27 mouse cellular contexts compared by ENCODE assay signal in the genomic region with DNA sequence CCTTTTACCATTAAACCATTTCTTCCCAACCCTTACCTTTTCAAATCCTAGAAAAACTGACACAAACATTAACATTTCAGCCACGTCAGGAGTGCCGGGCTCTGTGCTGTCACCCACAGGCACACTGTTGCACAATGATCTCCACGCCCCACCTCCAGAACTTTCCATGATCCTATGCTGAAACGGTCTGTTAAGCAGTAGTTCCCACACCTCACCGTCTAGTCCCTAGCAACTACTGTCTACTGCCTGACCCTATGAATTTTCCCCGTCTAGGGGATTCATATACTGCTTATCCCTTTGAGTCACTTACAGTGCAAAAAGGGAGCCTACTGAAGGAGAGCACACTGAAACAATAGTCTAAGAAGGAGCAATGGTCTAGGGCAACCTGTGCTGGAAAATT. TPM values are rescaled to one million over a fixed set of nuclear protein-coding genes. Genes with fewer than 3 reads are reported as not detected.
DNase-seq lines count a peak whose midpoint lies in the region; ATAC-seq and TF ChIP-seq lines count a peak whose summit lies in the region.
"Had no signal": no experiment of that assay in that cellular context is flagged by ENCODE, and none has a peak within 500 bp of the region (broad histone marks: within the 10 kb centered on the region; RNA-seq: fewer than 3 reads in every experiment).

No protein-coding gene starts in this region.

- no peak for TF ChIP-seq POLR2A in kidney, adult 2 months (IDR thresholded peaks at IDR 0.05; ENCODE audit: low read depth, low read length)

- no peak overlapping the region for H3K4me3 ChIP-seq in kidney, adult 2 months (ENCODE audit: insufficient read depth, low read depth, low read length)
- H3K4me3 ChIP-seq in kidney, embryonic 16.5 days (ENCODE audit: low read length) = no peak overlapping the region
- no peak overlapping the region for H3K4me3 ChIP-seq in lung, postnatal 0 days (ENCODE audit: low read depth, low read length)
- no peak overlapping the region for H3K4me3 ChIP-seq in intestine, embryonic 15.5 days (replicated peaks)
- H3K4me3 ChIP-seq in stomach, embryonic 16.5 days (replicated peaks; ENCODE audit: low read length) = no peak overlapping the region
- H3K4me3 ChIP-seq in forebrain, embryonic 14.5 days (ENCODE audit: low read depth, low read length) = no peak overlapping the region
- H3K4me3 ChIP-seq: embryonic facial prominence, embryonic 12.5 days; forebrain, embryonic 15.5 days; hindbrain, embryonic 15.5 days; layer of hippocampus, adult 2 months; left cerebral cortex, adult 2 months; limb, embryonic 13.5 days had no signal

- H3K4me2 ChIP-seq in kidney, embryonic 16.5 days (replicated peaks; ENCODE audit: low read depth, low read length) = no peak overlapping the region
- no peak overlapping the region for H3K4me2 ChIP-seq in lung, postnatal 0 days (replicated peaks; ENCODE audit: low read depth, low read length)
- H3K4me2 ChIP-seq in intestine, embryonic 15.5 days (replicated peaks) = peak overlapping the region; percentile 49; the same call in 1 of the 2 replicates
- H3K4me2 ChIP-seq in stomach, embryonic 16.5 days (ENCODE audit: low read depth, low read length) = no peak overlapping the region
- H3K4me2 ChIP-seq in forebrain, embryonic 14.5 days (ENCODE audit: low read length) = no peak overlapping the region
- H3K4me2 ChIP-seq: embryonic facial prominence, embryonic 12.5 days; forebrain, embryonic 15.5 days; heart, embryonic 11.5 days; hindbrain, embryonic 15.5 days; limb, embryonic 13.5 days; liver, embryonic 11.5 days had no signal

- TF ChIP-seq CTCF in kidney, adult 2 months (conservative IDR thresholded peaks at IDR 0.05; ENCODE audit: insufficient read depth, insufficient read length, low read depth, low read length) = no peak
- no peak for TF ChIP-seq CTCF in lung, postnatal 0 days (IDR thresholded peaks at IDR 0.05)

- no peak overlapping the region for H3K27ac ChIP-seq in kidney, adult 2 months (ENCODE audit: insufficient read depth, low read depth, low read length)
- H3K27ac ChIP-seq in kidney, embryonic 16.5 days (ENCODE audit: low read length) = no peak overlapping the region
- no peak overlapping the region for H3K27ac ChIP-seq in lung, postnatal 0 days (ENCODE audit: low read length)
- peak overlapping the region; percentile 87 for H3K27ac ChIP-seq in intestine, embryonic 15.5 days
- peak overlapping the region; percentile 78; the same call in 1 of the 2 replicates for H3K27ac ChIP-seq in stomach, embryonic 16.5 days (ENCODE audit: low read length)
- H3K27ac ChIP-seq in forebrain, embryonic 14.5 days (ENCODE audit: low read depth, low read length) = no peak overlapping the region
- H3K27ac ChIP-seq: embryonic facial prominence, embryonic 12.5 days; forebrain, embryonic 15.5 days; hindbrain, embryonic 15.5 days; layer of hippocampus, adult 2 months; left cerebral cortex, adult 2 months; limb, embryonic 13.5 days had no signal

- 58% methylated on average over 6 of the region's 6 CpGs for WGBS in kidney, adult 2 months
- 75% methylated on average over 6 of the region's 6 CpGs for WGBS in kidney, embryonic 16.5 days
- 75% methylated on average over 6 of the region's 6 CpGs for WGBS in lung, postnatal 0 days
- WGBS in intestine, embryonic 15.5 days = 69% methylated on average over 6 of the region's 6 CpGs
- WGBS in stomach, embryonic 16.5 days = 80% methylated on average over 6 of the region's 6 CpGs
- 95% methylated on average over 6 of the region's 6 CpGs for WGBS in forebrain, embryonic 14.5 days

- H3K9ac ChIP-seq in kidney, embryonic 16.5 days (replicated peaks; ENCODE audit: low read length) = no peak overlapping the region
- H3K9ac ChIP-seq in lung, postnatal 0 days (replicated peaks; ENCODE audit: low read depth) = no peak overlapping the region
- H3K9ac ChIP-seq in intestine, embryonic 15.5 days = no peak overlapping the region
- no peak overlapping the region for H3K9ac ChIP-seq in stomach, embryonic 16.5 days (ENCODE audit: low read length)
- no peak overlapping the region for H3K9ac ChIP-seq in forebrain, embryonic 14.5 days (ENCODE audit: low read length)
- H3K9ac ChIP-seq: embryonic facial prominence, embryonic 12.5 days; forebrain, embryonic 15.5 days; hindbrain, embryonic 15.5 days; limb, embryonic 13.5 days had no signal

- no peak for TF ChIP-seq EP300 in lung, postnatal 0 days (IDR thresholded peaks at IDR 0.05)

- H3K27me3 ChIP-seq in kidney, adult 2 months (replicated peaks; ENCODE audit: control insufficient read depth, insufficient read depth, low read length) = no peaks in the 10 kb centered on the region
- H3K27me3 ChIP-seq in kidney, embryonic 16.5 days (ENCODE audit: insufficient read depth, low read length) = no peaks in the 10 kb centered on the region
- H3K27me3 ChIP-seq in lung, postnatal 0 days (replicated peaks; ENCODE audit: insufficient read depth, low read length) = no peaks in the 10 kb centered on the region
- H3K27me3 ChIP-seq in intestine, embryonic 15.5 days (replicated peaks) = no peaks in the 10 kb centered on the region
- no peaks in the 10 kb centered on the region for H3K27me3 ChIP-seq in stomach, embryonic 16.5 days (ENCODE audit: control insufficient read depth, insufficient read depth, low read length)
- H3K27me3 ChIP-seq in forebrain, embryonic 14.5 days (replicated peaks; ENCODE audit: control insufficient read depth, insufficient read depth, low read length) = no peaks in the 10 kb centered on the region
- H3K27me3 ChIP-seq: embryonic facial prominence, embryonic 12.5 days; forebrain, embryonic 15.5 days; hindbrain, embryonic 15.5 days; limb, embryonic 13.5 days had no signal

- ATAC-seq in kidney, embryonic 16.5 days (ENCODE audit: low FRiP score, low TSS enrichment) = no peak
- ATAC-seq in lung, postnatal 0 days = no peak
- peak; percentile 50 for ATAC-seq in intestine, embryonic 15.5 days
- ATAC-seq in stomach, embryonic 16.5 days (ENCODE audit: insufficient read depth, low FRiP score) = no peak
- no peak for ATAC-seq in activated CD4-positive, CD25-positive, alpha-beta regulatory T cell, adult 4 months
- no peak for ATAC-seq in forebrain, embryonic 14.5 days
- ATAC-seq: forebrain, embryonic 15.5 days; inflammation-experienced regulatory T-cells, adult 6 months had no signal

- H3K4me1 ChIP-seq in kidney, adult 2 months (ENCODE audit: control insufficient read depth, insufficient read depth, low read length) = peaks cover 6% of the 10 kb centered on the region; the same call in 1 of the 2 replicates
- peaks cover 5% of the 10 kb centered on the region; the same call in 1 of the 2 replicates for H3K4me1 ChIP-seq in kidney, embryonic 16.5 days (ENCODE audit: insufficient read depth, low read length)
- H3K4me1 ChIP-seq in lung, postnatal 0 days (ENCODE audit: insufficient read depth, low read depth, low read length) = no peaks in the 10 kb centered on the region
- H3K4me1 ChIP-seq in intestine, embryonic 15.5 days (replicated peaks) = peaks cover 5% of the 10 kb centered on the region; the same call in 1 of the 2 replicates
- H3K4me1 ChIP-seq in stomach, embryonic 16.5 days (ENCODE audit: control insufficient read depth, insufficient read depth, low read length) = peaks cover 5% of the 10 kb centered on the region
- H3K4me1 ChIP-seq in forebrain, embryonic 14.5 days (ENCODE audit: control insufficient read depth, insufficient read depth, low read length) = no peaks in the 10 kb centered on the region
- H3K4me1 ChIP-seq: embryonic facial prominence, embryonic 12.5 days; forebrain, embryonic 15.5 days; hindbrain, embryonic 15.5 days; limb, embryonic 13.5 days had no signal

- DNase-seq in kidney, adult 2 months = peak; percentile 48
- peak; percentile 44 for DNase-seq in lung, postnatal 0 days (ENCODE audit: low spot score)
- DNase-seq in lung, postnatal 25 days (ENCODE audit: low spot score) = no peak
- no peak for DNase-seq in forebrain, embryonic 14.5 days (ENCODE audit: low spot score)
- DNase-seq: adrenal gland, postnatal 10 days; cerebellum, adult 11 months; cerebellum, adult 9-11 months; embryo, embryonic 11 days; gastrocnemius, postnatal 25 days; heart, adult 18-20 months; heart, postnatal 36 days; midbrain, embryonic 14.5 days; thymus, postnatal 4 days had no signal

- H3K9me3 ChIP-seq in kidney, embryonic 16.5 days (ENCODE audit: low read length) = no peaks in the 10 kb centered on the region
- H3K9me3 ChIP-seq in lung, postnatal 0 days (ENCODE audit: low read length) = no peaks in the 10 kb centered on the region
- H3K9me3 ChIP-seq in intestine, embryonic 15.5 days = no peaks in the 10 kb centered on the region
- no peaks in the 10 kb centered on the region for H3K9me3 ChIP-seq in stomach, embryonic 16.5 days (replicated peaks; ENCODE audit: control insufficient read depth, low read length)
- H3K9me3 ChIP-seq in forebrain, embryonic 14.5 days (replicated peaks; ENCODE audit: control insufficient read depth, low read length) = no peaks in the 10 kb centered on the region
- H3K9me3 ChIP-seq: embryonic facial prominence, embryonic 12.5 days; forebrain, embryonic 15.5 days; hindbrain, embryonic 15.5 days; limb, embryonic 13.5 days had no signal

- no peaks in the 10 kb centered on the region for H3K36me3 ChIP-seq in kidney, adult 2 months (ENCODE audit: control insufficient read depth, insufficient read depth, low read length)
- H3K36me3 ChIP-seq in kidney, embryonic 16.5 days (ENCODE audit: insufficient read depth, low read length) = no peaks in the 10 kb centered on the region
- H3K36me3 ChIP-seq in lung, postnatal 0 days (ENCODE audit: insufficient read depth, low read length) = no peaks in the 10 kb centered on the region
- no peaks in the 10 kb centered on the region for H3K36me3 ChIP-seq in intestine, embryonic 15.5 days
- H3K36me3 ChIP-seq in stomach, embryonic 16.5 days (ENCODE audit: control insufficient read depth, insufficient read depth, low read length) = no peaks in the 10 kb centered on the region
- H3K36me3 ChIP-seq in forebrain, embryonic 14.5 days (ENCODE audit: control insufficient read depth, insufficient read depth, low read length) = no peaks in the 10 kb centered on the region
- H3K36me3 ChIP-seq: embryonic facial prominence, embryonic 12.5 days; forebrain, embryonic 15.5 days; hindbrain, embryonic 15.5 days; limb, embryonic 13.5 days had no signal

RNA-seq across cellular contexts. Expression of gene Elf3, which starts 24.4 kb away (rescaled TPM):
- polyA plus RNA-seq in kidney, adult 2 months (2012; rRNA removed) = 23.1 and 25.0 TPM in 2 replicates
- polyA plus RNA-seq in kidney, embryonic 16.5 days (2015; fragmentation: Nextera tagmentation; extraction: Ambion mirVana) = 41.8 and 44.1 TPM in 2 replicates
- 31.9 and 45.5 TPM in 2 replicates for polyA plus RNA-seq in lung, postnatal 0 days (2015; fragmentation: Nextera tagmentation; extraction: Ambion mirVana)
- polyA plus RNA-seq in intestine, embryonic 15.5 days (2015; fragmentation: Nextera tagmentation; extraction: Ambion mirVana) = 209 and 213 TPM in 2 replicates
- 161 and 211 TPM in 2 replicates for polyA plus RNA-seq in stomach, embryonic 16.5 days (2015; fragmentation: Nextera tagmentation; extraction: Ambion mirVana)
- polyA plus RNA-seq in activated CD4-positive, CD25-positive, alpha-beta regulatory T cell, adult 4 months (2017; shearing (Covaris generic)) = not detected
- 0.13 and 0.14 TPM in 2 replicates for polyA plus RNA-seq in forebrain, embryonic 14.5 days (2014; fragmentation: Nextera tagmentation; extraction: Ambion mirVana)
- polyA plus RNA-seq: inflammation-experienced regulatory T-cells, adult 6 months; testis, adult 2 months had no signal

RNA-seq across cellular contexts. Expression of gene Rnpep, which starts 49.9 kb away (rescaled TPM):
- 28.7 and 29.1 TPM in 2 replicates for polyA plus RNA-seq in kidney, adult 2 months (2012; rRNA removed)
- polyA plus RNA-seq in kidney, embryonic 16.5 days (2015; fragmentation: Nextera tagmentation; extraction: Ambion mirVana) = 89.8 and 91.8 TPM in 2 replicates
- polyA plus RNA-seq in lung, postnatal 0 days (2015; fragmentation: Nextera tagmentation; extraction: Ambion mirVana) = 50.2 and 67.5 TPM in 2 replicates
- polyA plus RNA-seq in intestine, embryonic 15.5 days (2015; fragmentation: Nextera tagmentation; extraction: Ambion mirVana) = 155 and 158 TPM in 2 replicates
- 129 and 131 TPM in 2 replicates for polyA plus RNA-seq in stomach, embryonic 16.5 days (2015; fragmentation: Nextera tagmentation; extraction: Ambion mirVana)
- polyA plus RNA-seq in activated CD4-positive, CD25-positive, alpha-beta regulatory T cell, adult 4 months (2017; shearing (Covaris generic)) = 10 to 100 TPM; 45.4 to 51.9 TPM
- polyA plus RNA-seq in forebrain, embryonic 14.5 days (2014; fragmentation: Nextera tagmentation; extraction: Ambion mirVana) = 81.4 and 88.9 TPM in 2 replicates

Comparison
In these comparisons a context has a peak if more than half of its experiments do, and no peak if none do; other contexts are left out.
1. DNase-seq: peak in kidney, adult 2 months (single experiment) and lung, postnatal 0 days (single experiment); none in lung, postnatal 25 days (single experiment) and forebrain, embryonic 14.5 days (single experiment).
2. H3K27ac ChIP-seq: peak in intestine, embryonic 15.5 days (single experiment) and stomach, embryonic 16.5 days (single experiment); none in kidney, adult 2 months (single experiment), kidney, embryonic 16.5 days (single experiment), lung, postnatal 0 days (single experiment) and forebrain, embryonic 14.5 days (single experiment).
3. RNA of gene Elf3, which starts 24.4 kb away (polyA plus RNA-seq): 209 to 213 TPM in intestine, embryonic 15.5 days, 161 to 211 TPM in stomach, embryonic 16.5 days, 41.8 to 44.1 TPM in kidney, embryonic 16.5 days, 31.9 to 45.5 TPM in lung, postnatal 0 days and 23.1 to 25.0 TPM in kidney, adult 2 months; 0.13 to 0.14 TPM in forebrain, embryonic 14.5 days and not detected in activated CD4-positive, CD25-positive, alpha-beta regulatory T cell, adult 4 months; every median in the first group is over 10 times any median in the second.